Mouse (Mus musculus) cerebellum, postnatal 10 days (tissue): Measurements from ENCODE around the gene Akr1e1.
"Not testable (repeated sequence)": the region's sequence is repeated elsewhere in the genome, so short reads cannot be mapped to it uniquely, and the experiment has no call there.

Experiments used
- DNase-seq, 2 experiments: peaks; one replicate each; pipeline ENCODE4 v3.0.0; 2021; ENCODE audit warnings: mixed read lengths in 2 of 2

The Akr1e1 gene

DNA sequence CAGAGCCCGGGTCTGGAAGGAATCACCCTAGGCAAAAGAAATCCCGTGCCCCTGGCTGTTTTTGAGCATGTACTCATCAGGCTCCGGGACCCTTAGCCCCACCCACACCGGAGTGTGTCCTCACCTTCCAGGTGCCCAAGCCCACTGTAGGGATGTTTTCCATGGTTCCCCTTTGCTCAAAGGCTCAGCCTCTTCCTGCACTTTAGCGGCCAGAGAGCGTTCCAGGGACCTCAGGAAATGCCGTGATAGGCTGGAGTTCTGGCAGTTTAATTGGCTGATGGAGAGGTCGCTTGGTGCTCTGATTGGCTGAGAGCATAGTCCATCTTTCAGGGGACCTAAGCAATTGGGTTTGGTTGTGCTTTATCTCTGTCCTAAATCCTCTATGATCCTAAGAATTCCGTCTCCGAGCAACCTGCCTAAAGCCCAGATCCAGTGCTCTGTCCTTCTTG lies at the start of gene Akr1e1:
Akr1e1 (minus strand) TSS at position 214 of the 449 bp plus-strand sequence.
- peak; percentile 90 to 93 for DNase-seq

DNA sequence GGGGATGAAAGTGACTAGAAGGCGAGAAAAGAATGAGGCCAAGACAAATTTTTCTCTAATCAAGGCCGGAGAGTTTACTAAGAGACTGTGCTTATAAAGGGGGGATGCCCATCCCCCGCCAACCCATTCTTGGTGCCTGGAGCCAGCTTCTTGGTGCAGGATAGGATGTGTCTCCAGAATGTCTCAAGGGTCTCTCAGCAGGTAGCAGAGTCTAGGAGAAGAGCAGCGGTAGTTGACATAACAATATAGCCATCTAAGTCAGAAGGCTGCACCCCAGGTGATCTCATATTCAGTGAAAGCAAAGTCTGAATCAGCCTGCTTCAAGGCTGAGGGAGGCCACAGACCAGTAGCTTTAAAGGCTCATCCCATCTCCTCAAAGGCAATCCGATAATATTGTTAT lies 49.4 kb upstream of the Akr1e1 start:
- DNase-seq: no peak

DNA sequence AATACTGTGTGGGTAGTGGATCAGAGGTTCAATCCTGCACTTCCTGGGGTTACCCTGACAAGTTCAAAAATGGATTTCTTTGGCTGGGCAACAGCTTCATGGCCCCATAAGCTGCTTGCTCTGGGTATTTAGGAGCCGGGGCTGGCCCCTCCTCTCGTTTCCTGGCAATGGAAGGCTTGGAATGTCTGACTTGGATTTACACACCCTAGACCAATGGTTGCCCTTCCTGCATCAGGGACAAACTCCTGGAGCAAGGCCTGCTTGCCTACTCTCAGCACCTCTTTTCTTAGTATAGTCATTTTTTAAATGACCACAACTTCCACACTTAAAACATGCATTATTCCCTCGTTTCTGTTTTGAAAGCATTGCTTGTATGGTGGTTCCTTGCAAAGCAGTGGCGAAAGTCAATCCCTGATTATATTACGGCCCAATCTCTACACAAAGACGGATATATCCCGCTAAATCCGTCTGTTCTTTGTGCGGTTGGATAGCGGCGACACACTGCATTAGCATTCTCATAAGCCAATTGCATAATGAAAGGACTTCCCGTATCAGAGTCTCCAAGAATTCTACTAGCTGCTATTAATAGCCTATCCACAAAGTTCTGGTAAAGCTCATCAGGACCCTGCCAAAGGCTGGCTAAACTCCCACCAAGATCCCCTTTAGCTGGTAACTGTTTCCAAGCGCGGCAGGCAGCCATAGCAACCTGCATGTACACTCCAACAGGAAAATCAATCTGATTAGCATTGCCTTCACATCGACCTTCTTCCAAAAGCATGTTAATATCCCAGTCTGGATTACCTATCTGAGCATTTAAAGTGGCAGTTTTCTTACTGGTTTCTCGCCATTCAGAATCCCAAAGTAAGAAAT lies 47.5 kb upstream of the Akr1e1 start:
- DNase-seq: peak in 1 of 2 experiments; percentile 10

DNA sequence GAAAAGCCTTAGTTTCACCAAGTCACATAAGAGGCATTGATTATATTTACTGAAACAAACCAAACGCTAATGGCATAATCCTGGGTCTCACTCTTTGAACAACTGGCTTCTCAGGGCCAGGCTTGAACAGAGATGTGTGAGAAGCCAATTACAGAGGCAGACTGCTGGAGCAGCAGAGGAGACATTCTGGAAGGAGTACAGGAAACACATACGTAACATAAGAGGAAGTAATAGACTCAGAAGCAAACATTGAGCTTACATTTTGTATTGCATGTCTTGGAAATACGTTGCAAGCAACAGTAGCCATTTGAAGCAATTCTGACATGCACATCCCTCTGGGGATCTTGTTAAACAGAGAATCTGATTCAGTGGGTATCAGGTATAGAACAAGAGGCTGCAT lies 41.2 kb upstream of the Akr1e1 start:
- DNase-seq: no peak

DNA sequence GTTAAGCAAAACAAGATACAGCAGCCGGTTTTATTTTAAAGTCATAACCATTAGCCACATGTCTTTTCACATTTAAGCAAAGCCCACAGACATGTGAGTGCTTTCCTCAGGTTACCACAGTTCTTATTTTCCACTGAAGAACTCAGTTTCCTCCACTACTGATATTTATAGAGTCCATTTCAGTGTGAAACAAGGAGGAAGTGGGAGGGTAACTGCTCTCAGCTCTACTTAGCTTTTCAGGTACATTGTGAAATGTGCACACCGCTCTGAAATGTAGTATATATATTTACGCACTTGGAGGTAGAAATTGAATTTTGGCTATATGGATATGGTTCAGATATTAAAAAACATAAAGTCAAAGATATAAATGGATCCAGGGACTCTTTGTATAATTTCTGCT lies 36.3 kb upstream of the Akr1e1 start:
- no peak for DNase-seq

DNA sequence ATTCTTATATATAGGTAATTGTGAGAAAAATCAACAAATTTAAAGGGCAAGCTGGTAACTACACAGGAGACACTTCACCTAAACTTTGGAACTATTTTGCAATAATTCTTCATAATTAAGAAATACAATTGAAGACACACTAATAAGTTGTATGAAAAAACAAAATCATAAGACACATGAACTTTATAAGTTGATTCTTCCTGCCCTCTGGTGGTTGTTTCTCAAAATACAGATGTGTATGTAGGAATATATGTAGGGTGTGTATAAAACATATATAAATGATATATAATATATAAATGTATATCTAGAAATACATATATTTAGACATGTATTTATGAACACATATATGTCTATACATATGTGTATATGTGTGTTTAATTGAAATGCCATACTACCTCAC lies 1.9 kb upstream of the Akr1e1 start:
- peak; percentile 17 to 42 for DNase-seq

DNA sequence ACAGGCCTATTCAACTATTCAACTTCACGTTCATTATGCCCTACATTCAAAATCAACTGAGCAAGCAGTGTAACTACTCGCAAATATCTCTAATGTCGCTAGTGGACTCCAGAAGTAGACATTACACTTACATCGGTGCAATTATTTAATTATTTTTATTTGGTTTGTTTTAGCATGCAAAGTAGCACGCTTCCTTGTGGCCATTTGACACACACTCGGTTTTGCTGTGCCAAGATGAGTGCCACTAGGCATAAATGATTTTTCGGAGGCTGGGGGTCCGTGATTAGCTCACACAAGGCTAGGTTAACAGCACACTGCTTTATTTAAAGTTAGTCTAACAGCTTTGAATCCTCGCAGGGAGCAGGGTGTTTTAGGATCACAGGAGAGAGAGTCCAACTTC lies 444 bp downstream of the Akr1e1 start:
- no peak for DNase-seq

DNA sequence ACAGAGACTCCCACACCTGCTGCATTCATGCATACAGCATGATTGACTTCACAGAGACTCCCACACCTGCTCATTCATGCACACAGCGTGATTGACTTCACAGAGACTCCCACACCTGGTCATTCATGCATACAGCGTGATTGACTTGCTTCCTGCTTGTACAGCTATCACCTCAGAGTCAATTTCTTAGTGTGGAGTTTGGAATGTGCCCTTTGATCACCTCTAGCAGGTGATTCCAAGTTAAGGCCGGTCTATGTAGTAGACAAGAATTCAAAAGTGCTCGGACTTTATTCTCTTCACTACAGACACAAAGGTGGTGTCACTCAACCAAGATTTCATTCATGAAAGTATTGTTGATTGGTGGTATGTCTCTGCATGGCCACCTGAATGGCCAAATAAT lies 2.2 kb downstream of the Akr1e1 start:
- no peak for DNase-seq

DNA sequence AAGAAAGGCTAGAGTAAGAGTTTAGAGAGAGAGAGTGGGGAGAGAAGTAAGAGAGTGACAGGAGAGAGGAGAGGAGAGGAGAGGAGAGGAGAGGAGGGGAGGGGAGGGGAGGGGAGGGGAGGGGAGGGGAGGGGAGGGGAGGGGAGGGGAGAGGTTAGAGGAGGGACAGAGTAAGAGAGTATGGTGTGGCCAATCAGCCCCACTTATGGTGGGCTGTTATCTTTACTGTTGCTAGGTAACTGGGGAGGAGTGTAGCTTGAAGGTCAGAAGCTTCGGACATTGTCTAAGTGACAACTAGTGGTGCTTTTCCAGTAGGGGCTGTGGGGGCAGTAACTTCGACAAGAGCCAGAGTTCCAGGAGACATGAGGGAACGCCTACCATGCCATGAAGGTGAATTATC lies 5.5 kb downstream of the Akr1e1 start:
- not testable (repeated sequence) for DNase-seq

DNA sequence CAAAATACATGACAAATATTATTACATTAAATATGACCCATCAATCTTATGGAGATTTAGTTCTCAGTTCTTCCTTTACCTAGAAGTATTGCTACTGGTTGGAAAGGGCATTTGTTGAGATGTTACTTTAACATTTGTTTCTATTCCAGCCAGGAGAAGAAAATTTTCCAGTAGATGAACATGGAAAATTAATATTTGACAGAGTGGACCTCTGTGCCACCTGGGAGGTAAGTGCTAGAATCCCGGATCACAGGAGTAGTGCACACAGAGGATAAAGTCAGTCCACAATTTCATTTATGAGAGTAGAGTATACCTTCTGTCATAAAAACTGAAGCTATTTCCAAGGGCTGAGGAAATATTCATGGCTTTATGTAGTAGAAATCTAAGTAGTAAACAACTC lies 32.1 kb downstream of the Akr1e1 start:
- DNase-seq: no peak

DNA sequence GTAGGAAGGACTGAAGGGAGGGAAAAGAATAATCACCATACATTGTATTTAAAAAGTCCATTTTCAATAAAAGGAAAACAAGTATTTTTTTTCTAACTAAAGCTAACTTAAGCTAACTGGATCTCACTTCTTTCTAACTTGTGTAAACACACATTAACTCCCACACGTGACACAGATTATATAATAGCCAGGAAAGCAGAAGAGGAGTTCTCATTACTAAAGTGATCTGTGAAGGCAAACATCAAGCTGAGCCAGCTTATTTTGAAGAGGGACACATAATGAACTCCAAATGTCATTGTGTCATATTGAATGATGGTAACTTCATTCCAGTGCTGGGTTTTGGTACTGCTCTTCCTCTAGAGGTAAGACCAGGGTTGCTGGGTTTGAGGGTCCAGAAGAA lies 35.1 kb downstream of the Akr1e1 start, which contains the start of gene Akr1c21:
Akr1c21 (plus strand) TSS at position 205 of the 400 bp plus-strand sequence.
- no peak for DNase-seq

DNA sequence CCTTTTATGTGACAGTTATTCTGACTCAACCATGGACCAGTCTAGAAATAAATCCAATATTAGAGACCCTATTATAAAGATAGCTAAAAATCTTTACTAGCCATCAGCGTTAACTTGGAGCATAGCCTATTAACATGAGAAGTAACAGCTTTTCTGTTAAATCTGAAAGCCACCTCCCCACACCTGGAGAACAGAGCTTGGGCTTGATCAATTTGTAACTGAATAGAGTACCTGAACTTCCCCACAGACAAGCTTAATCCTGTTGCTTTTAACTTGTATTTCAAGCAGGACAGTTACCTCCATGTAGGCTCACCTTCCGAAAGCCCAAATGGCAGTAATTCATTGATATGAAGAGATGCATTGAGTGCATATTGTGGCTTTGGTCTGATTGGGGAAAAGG lies 43.0 kb downstream of the Akr1e1 start:
- no peak for DNase-seq

DNA sequence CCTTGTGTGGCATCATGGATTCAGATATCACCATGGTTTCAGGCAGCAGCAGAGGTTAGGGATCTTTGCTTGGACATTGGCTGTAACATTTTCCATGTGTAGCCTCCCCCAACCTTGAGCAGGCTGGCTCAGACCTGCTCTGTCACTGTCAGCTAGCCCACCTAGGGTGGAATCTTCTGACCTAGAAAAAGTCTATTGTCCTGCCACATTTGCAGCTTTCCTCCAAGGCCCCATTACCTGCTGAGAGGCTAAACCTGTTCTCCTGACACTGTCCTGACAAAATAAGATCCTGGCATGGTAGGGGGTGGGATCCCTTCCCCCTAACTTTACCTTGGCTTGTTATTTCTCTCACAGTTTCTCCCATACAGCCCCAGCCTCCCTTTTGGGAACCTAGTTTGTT lies 48.5 kb downstream of the Akr1e1 start:
- DNase-seq: no peak

DNA sequence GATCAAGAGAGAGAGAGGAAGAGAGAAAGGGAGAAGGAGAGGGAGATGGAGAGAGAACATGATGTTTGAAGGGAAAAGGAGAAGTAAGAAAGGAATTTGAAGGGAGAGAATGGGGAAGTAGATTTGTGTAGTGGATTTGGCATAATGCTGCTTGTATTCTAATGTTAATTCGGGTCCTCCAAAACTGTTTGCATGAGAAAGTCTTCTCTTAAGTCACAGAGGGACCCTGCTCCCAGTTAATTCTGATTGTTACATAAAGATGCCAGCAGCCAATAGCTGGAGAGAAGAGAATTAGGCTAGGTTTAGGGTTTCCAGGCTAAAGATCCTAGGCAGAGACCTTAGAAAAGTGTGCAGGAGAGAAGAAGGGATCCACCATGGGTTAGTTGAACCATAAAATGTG lies 49.8 kb downstream of the Akr1e1 start:
- DNase-seq: no peak
